Mouse (Mus musculus) monocyte, adult 2 months (primary cell): ENCODE results near the gene Sox5.

Experiments used
- DNase-seq, 2 experiments: peaks; one replicate each; pipeline ENCODE4 v3.0.0; 2022; ENCODE audit warnings: low spot score in 2 of 2, low read depth in 1 of 2

Gene Sox5

DNA sequence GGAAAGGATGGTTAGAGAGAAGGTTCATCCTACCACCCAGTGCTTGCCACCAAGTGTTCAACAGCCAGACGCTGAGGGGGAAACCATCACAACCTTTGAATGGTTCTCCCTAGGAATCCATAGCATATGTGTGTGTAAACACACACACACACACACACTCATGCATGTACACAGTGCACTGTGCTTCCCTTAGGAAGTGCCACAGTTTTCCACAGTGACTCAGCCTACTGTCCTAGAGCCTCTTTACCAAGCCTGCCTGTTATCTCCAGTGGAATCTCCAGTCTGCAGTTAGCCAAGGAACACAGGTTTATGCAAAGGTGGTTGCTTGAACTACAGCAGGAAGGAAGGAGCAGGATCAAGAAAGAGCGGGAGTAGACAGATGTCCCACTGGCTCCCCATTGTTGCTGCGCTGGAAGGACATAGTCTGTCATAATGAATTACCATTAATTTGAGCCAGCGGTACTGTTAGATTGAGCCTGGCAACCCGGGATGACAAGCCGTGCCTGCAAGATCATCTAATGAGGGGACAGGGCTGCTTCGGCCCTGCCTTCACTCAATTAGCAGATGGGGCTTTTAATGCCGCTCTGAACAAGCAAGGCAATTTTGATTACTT lies 335.9 kb downstream of the Sox5 start:
- DNase-seq: no peak

DNA sequence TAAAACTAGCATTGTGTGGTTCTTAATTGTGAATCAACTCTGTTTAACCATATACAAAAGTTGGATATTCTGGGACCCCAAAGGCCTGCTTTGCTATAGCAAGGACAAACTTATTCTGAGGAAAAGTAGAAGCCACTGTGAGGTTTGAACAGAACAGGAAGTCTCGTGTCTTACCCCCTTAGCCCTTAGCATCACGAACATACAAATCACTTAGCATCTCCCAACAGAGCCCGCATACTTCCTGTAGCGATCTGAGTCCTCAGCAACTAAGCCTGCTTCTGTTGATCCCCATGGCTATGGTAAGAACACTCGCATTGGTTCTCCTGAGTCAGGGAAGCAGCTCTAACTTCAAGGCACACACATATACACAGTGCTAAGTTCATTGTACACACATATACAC lies 337.4 kb downstream of the Sox5 start:
- DNase-seq: no peak

DNA sequence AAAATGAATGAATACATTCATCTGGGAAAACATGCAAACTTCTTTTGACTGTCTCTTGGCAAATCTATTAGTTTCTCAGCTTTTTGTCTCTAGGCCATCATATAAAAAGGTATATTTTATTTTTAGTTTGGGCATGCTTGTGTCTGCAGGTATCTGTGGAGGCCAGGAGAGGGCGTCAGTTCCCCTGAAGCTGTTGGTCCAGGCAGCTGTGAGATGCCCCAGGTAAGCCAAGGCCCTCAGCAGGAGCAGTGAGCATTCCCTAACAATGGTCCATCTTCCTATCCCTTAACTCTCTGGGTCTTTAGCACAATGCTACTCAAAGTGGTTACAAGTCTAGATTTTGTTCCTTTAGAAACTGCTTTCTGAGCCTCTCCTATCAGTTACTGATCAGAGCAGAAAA lies 338.1 kb downstream of the Sox5 start:
- no peak for DNase-seq

DNA sequence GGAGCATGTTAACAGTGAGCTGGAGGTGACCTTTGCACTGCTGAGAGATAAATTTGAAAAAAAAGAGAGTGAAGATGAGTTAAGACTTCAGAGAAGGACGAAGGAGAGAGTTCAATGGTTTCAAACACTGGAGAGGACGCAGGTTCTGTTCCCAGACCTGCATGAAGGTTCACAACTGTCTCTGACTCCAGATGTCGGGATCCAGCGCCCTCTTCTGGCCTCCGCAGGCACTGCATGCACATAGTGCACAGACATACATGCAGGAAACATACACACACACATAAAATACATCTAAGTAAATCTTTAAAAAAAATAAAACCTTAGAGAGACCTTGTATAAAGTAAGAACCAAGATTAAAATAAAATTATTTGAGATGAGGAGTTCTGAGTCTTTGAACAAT lies 352.5 kb downstream of the Sox5 start:
- DNase-seq: no peak

DNA sequence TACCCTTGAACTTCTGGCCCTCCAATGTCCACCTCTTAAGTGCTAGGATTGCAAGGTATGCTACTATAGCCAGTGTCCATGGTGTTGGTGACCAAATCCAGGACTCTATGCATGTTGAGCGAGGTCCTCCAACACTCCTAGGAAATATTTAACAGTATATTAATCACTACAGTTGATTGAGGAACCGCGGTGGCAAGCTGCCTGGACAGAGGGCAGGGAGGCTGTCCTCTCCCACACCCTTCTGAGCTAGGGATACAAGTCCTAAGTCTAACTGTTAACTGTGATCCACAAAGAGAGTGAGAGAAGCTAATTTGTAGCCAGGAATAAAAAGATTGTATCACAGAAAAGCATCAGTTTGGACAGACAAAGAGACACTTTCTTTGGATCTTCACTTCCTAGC lies 373.7 kb downstream of the Sox5 start:
- DNase-seq: no peak

DNA sequence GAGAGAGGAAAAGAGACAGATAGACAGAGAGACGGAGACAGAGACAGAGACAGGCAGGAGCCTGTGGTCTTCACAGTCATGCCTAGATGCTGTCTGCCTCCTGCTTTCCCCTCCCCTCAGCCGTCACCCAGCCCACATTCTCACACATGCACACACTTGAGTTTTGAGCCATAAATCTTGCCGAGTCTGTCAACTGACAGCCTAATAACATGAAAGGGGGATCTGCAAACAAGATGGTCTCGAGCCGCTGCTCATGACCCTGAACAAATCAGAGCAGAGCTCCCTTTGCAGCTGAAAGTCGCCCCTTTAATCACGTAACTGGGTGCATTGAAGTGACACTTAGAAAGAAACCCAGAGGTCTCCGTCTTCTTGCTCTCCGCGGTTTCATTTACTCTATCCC lies 383.7 kb downstream of the Sox5 start:
- no peak for DNase-seq

DNA sequence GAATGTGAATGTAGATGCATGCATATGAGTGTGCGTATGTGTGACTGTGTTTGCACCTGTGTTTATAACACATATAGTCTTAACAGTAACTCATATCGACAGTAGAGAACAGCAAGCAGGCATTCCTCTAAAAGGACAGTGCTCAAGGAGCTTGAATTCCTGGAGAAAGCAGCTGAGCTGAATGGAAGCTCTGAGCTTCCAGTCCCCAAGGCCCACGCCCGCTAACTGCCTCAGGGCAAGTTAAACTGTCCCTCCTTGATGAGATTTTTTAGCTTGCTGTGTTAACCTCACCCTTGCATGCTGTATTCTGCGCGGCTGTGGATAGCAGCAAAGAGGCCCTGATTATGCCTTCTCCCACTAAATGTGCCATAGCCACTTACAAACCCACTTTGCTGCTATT lies 388.6 kb downstream of the Sox5 start:
- no peak for DNase-seq

DNA sequence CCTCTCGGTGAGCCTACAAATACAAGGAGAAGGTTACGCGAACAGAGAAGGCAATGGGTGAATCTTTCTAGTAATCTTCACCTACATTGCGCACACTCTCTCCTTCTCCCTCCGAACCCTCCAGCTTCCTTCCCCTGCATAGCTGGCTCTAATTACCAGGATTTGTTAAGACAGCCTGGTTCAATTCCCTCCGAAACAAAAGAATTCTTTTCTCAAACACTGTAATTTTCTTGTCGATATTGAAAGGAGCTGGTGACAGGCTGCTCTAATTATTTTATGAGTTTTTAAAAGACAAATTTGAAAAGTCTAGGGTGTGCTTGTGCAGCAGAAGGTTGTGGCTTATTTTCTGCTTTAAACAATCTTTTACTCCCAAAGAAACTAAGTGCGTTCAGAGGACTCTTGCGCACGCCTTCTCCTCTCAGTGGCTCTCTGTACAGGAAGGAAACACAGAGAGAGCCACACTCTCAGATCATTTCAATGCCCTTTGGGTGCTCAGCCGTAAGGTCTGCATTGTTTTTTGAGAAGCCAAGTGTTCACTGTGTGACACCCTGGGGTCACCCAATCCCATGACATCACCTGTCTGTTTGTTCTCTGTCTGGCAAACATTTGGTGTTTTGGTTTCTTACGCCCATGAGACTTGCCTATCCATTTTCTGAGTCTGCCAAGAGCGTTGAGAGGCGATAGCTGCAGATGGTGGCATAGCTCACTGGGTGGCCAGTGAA lies 392.3 kb downstream of the Sox5 start:
- no peak for DNase-seq

DNA sequence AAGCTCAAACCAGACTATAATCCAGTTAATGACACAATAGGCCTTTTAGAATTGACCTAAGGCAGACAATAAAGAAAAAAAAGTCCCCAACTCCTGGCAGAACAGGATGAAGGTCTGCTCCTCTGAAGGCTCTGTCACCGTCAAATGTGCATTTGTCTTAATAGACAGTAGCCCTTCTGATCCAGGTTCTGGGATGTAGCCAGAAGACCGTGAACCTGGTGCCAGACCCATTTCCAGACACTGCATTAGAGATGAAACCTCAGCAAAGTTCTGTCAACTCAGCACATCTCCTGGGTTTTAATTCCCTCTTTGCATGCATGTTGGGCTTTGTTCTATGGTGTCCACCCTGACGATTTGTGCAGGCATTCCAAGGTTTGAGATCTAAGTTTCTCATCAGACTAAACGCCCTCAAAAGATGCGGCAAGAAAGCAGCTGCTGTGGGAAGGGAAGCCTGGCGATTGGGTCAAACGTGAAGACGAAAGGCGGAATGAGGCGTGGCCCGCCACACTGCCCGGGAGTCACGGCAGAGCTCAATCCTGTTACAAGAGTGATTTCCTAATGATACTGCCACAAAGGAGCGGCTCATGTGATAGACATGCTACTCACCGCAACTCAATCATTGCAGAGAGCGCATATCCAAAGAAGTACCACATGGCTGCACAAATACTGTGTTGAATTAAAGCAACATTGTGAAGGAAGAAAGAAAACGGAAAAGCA lies 394.1 kb downstream of the Sox5 start:
- no peak for DNase-seq

DNA sequence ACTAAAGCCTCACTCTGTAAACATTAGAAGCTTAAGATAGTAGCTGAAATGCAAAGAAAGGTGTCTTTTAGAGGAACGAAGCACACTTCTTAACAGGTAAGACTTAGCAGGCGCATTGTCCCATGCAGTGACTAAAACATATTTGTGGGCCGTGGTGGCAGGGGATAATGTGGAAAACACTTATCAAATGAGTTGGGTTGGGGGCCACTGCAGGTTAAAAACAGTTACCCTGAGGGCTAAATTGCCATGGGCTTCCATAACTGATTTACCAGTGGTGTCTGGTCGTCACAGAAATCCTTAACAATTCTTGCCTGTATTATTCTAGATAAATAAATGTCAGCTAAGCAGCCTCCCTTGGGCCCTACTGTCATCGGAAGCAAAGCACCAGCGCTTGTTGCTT lies 401.1 kb downstream of the Sox5 start:
- DNase-seq: no peak

DNA sequence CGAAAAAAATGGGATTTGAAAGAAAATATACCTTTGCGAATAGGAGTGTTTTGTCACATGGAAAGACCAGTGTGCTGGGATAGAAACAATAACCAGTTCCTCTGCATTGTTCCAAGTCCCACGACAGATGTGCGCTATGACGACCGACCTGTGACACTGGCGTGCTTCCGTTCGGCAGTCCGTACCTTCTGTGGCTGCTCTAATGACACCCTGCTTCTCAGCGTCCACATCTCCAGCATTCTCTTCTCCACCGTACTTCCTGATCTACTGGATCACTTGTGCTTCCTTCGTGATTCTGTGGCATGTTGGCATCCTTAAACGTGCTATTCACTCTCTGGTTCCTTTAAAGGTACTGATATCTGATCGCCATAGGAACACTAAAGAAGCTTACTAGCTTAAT lies 401.6 kb downstream of the Sox5 start:
- no peak for DNase-seq

DNA sequence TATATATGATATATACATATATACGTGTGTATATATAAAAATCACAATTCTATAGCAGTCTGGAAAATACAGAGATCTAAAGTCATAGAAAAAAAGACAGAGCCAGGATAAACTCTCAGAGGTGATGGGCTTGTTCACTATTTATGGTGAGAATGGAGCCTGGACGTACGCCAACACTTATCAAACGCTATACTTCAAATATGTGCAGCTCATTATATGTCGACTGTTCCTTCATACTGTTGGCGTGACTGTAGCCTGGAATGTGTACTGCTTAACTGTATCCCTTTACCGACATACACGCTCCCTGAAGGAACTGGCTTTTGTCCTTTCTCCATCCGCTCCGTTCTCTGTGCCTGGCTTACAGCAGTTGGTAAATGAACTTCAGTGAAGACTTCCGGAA lies 407.0 kb downstream of the Sox5 start:
- no peak for DNase-seq

DNA sequence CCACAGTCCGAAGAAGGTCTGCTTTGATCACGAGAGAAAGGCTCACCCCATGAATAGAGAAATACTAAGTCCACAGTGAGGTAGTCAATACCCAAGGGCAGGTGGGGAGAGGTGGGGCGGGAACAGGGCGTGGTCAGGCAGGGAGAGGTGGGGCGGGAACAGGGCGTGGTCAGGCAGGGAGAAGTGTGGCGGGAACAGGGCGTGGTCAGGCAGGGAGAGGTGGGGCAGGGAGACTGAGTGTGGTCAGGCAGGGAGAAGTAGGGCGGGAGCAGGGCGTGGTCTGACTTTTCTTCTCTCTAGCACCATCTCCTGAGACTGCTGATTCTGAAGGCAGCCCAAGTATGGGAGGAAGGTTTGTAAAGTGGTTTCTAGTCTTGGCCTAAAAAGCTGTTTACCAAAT lies 411.1 kb downstream of the Sox5 start:
- no peak for DNase-seq

DNA sequence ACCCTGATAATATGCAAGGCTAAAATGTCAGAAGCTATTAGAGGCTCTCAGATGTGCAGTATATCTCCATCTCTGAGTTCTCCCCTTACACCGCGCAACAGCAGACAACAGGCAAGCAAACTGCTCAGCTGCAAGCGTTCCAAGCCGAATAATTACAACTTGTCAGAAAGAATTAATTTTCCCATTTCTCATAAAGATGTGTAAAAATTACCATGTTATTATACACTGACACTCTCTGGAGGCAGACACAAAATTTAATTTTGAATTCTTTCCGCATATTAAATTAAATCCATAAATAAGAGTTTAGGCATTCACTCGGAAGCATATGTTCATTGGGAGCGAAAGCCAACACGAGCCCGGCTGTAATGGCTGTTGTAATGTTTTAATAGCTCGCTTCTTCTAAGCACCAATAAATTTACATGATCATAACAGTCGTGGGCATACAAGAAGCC lies 414.1 kb downstream of the Sox5 start:
- DNase-seq: no peak

DNA sequence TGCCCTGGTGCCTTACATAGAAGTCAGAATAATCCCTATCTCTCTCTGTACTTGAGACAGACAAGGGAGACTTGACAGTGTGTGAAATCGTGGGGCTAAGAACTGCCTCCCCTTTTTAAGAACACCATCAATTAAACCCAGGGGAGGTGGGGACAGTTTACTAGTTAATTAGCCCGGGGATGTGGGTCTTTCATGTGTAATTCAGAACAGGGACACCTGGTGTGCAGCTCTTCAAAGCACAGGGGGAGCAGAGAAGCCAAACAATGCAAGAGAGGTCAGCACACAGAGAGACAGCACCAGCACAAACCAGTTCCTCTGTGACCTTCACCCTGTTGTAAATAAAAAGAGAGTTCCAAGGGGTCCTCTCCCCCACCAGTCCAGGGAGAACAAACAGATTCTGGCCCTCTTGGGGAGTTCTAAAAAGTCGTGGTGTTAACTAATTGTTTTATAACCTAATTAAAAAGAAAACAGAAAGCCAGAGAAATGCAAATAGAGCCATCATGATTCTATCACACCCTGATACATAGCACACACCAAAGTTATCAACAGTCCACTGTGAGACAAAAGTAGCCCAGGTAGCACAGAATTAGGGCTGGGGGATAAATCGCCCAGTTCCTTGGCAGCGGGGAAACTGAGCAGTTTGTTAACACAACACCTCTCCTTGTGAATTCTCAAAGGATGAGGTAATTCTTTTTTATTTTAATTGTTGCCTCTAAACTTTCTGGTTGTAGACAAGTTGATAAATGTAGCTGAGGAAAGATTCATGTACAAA lies 420.3 kb downstream of the Sox5 start:
- no peak for DNase-seq

DNA sequence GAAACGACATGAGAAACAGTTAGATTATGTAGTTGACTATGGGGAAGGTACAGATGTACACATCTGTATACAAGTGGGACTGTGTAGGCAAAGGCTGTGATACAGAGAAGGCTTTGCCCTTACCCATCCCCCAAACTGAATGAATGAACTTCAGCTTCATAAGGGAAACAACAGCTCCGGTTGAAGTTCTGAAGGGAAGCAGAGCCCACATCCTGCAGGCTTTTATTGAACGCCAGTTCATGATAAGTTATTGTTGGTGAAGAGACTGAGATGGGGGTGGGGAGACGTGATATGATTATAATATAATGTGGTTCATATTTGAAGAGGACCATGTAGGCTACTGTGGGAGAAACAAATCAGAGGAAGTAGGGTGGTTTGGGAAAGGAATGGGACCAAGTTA lies 424.7 kb downstream of the Sox5 start:
- DNase-seq: no peak

DNA sequence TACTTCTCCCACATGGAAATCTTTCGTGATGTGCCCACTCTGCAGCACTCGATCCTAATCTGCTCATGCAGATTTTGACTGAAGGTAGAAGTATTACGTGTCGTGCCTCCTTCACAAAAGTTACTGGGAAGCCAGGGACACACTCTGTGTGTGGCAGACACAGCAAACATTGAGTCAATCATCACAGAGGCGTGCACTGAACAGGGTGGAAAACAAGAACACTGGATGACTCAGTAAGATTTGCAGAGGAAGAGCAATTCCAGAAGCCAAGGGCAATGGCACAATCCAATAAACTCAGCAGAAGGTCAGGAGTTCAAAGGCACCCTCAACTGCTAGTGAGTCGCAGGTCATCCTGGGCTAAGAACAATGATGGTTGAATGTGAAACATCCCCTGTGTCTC lies 430.7 kb downstream of the Sox5 start:
- DNase-seq: no peak

DNA sequence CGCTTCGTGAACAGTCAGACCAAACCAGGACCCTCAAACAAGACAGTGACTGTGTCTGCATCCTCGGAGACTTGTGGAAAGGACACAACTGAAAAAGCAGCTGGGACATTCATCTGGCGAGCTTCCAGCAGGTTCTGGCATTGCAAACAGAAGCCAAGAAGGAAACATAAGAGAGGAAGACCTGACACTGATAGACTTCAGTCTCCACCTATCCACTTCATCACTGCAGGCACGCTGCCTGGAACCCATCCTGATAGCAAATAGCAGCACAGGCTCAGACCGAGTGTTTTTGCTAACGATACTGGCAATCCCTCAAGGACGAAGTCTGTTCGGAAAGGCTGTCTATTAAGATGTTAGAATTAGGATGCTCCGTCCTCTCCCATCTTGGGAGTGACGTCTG lies 438.4 kb downstream of the Sox5 start:
- DNase-seq: no peak

DNA sequence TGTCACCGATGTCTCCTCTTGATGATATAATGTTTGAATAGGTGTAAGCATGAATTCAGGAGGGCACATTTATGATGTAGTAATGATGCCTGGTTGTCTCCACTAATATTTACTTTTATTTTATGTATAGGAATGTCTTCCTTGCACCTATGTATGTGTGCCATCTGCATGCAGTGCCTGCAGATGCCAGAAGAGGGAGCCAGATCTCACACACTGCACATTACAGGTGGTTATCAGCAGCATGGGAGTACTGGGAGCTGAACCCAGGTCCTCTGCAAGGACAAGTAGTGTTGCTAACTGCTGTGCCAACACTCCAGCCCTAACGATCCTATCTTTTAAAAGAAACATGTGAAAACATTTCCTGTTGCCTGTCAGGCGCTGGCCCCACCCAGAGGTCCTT lies 442.2 kb downstream of the Sox5 start:
- no peak for DNase-seq

DNA sequence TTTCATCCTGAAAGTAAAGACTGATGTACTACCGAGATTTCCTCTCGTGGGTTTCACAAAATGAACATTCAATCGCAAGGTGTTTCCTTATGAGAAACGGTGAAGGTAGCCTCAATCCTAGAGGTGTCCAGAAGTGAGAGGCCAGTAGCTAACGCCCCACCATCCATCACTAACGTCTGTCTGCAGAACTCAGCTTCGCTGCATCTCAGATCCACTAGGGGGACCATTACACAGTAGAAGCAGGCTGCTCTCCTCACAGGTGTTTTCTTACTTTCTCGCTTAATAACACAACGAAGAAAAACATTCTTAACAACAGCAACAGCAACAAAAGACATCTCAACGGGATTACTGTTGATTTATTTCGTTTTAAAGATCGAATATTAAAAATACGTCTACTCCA lies 442.8 kb downstream of the Sox5 start:
- no peak for DNase-seq

DNA sequence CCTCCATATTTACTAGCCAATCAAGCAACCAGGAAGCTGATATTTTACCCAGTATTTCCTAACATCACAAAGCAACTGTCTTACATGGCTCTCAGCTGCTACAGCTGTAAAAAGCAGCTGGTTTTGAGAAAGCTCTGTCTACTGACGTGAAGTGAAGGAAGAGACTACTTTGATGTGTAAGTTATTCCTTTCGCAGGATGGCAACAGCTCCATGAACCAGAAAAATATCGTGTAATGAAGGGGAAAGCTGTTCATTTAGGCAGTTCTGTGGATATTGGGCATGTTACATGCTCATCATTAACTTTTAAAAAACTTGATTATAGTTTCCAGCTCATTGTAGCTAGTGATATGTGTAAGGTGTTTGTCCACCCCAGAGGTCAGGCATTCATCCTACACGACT lies 443.6 kb downstream of the Sox5 start:
- DNase-seq: no peak

DNA sequence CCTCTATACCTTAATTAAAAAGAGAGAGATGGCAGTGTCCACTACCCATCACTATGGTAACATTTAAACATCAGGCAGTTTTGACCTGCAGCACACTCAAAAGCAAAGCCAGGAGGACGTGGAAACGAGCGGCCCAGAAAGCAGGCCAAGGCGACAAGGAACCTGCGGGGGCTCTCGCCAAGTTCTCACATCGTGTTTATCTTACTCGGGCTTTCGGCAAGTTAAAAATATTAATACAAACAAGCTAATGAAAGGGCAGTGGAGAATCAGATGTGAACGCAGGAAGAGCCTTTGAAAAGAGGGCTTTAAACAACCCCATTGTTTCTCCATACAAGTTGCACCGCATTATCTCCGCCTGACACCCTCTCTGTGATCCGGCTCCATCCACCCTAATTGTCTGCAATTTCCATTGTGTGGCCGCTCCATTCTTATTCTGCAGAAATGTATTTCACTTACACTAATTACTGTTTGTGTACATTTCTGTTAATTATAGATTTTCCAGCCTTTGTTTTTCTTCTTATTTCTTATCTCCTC lies 444.3 kb downstream of the Sox5 start:
- DNase-seq: no peak
